Mouse (Mus musculus) intestine, embryonic 15.5 days (tissue): ENCODE results near the gene Thpo. TPM values are rescaled to one million over a fixed set of nuclear protein-coding genes. Genes with fewer than 3 reads are reported as not detected.

ENCODE experiments used
- ATAC-seq: fragments of 200-750 bp; cut with Nextera tagmentation; 2 replicates; pipeline ENCODE4 v1.8.0; 2017; ENCODE audit warnings: moderate TSS enrichment, moderate library complexity
- H3K27ac ChIP-seq: fragments of 300-500 bp; sonication (generic); 2 replicates; pipeline ENCODE4 v1.5.1; 2015; ENCODE audit warnings: mild to moderate bottlenecking, inconsistent platforms
- H3K27me3 ChIP-seq: fragments of 300-500 bp; sonication (generic); replicated peaks from 2 replicates; pipeline ENCODE4 v1.6.1; 2015; ENCODE audit warnings: inconsistent platforms
- H3K36me3 ChIP-seq: fragments of 300-500 bp; sonication (generic); 2 replicates; pipeline ENCODE4 v1.6.1; 2015; ENCODE audit warnings: inconsistent platforms
- H3K4me1 ChIP-seq: fragments of 300-500 bp; sonication (generic); replicated peaks from 2 replicates; pipeline ENCODE4 v1.6.1; 2015; ENCODE audit warnings: inconsistent platforms
- H3K4me2 ChIP-seq: fragments of 300-500 bp; sonication (generic); replicated peaks from 2 replicates; pipeline ENCODE4 v1.6.1; 2015; ENCODE audit warnings: mild to moderate bottlenecking, inconsistent platforms
- H3K4me3 ChIP-seq: fragments of 300-500 bp; sonication (generic); replicated peaks from 2 replicates; pipeline ENCODE4 v1.5.1; 2015; ENCODE audit warnings: inconsistent platforms
- H3K9ac ChIP-seq: fragments of 300-500 bp; sonication (generic); 2 replicates; pipeline ENCODE4 v1.6.1; 2015; ENCODE audit warnings: inconsistent platforms
- H3K9me3 ChIP-seq: fragments of 300-500 bp; sonication (generic); 2 replicates; pipeline ENCODE4 v1.6.1; 2016; ENCODE audit warnings: inconsistent platforms
- WGBS: fragments of 180-500 bp; shearing (Covaris S2); methylation state at CpG from one replicate; pipeline ENCODE4 v1.1.7; 2015; 5-methylcytosine and 5-hydroxymethylcytosine counted together
- polyA plus RNA-seq: library from polyadenylated mRNA; unstranded; fragments of >200 nt; fragmentation: Nextera tagmentation; extraction: Ambion mirVana; gene quantifications from 2 replicates; pipeline ENCODE4 v1.2.1, GENCODE M21; 2015

Thpo gene
- polyA plus RNA-seq: 1.8 and 2.4 TPM in 2 replicates

DNA sequence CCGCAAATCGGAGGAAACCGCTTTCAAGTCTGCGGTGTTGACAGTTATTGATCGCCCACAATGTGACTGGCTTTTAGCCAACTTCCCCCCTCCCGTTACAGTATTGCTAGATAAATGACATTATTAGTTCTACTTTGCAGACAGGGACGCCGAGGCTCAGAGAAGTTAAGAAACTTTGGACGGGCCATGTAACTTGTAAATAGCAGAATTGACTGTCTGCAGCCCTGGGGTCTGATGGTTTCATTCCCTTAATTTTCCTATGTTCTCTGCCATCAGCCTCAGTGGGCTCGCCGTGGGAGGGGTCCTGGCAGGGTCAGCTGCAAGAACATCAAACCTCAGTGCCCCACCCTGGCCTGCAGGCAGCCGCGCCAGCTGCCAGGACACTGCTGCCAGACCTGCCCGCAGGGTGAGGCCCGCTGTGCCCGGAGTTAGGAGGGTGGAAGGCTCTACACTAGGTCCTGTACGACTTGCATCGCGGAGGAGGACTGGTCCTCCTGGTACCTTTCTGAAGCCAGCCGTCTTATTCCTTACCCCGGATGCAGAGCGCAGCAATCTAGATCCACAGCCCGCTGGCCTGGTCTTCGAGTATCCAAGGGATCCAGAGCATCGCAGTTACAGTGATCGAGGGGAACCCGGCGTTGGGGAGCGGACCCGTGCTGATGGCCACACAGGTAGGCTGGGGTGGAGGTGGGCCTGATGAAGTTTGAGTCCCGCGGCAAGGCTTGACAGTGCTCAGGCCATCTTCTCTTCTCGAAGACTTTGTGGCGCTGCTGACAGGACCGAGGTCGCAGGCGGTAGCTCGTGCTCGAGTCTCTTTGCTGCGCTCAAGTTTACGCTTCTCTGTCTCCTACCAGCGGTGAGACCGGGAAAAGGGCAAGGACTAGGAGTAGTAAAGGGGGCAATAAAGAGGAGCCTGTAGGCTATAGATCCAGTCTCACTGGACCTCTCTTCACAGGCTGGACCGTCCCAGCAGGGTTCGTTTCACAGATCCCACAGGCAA, at the start of gene Thpo:
TSS of gene Thpo (minus strand) at position 781 of the 1,000 bp plus-strand sequence.
- Histone ChIP-seq H3K36me3 (no peaks in the 10 kb centered on the region), H3K4me2 (peak within 1 kb of the TSS; percentile 99), H3K27me3 (peaks cover 26% of the 10 kb centered on the region), H3K4me3 (peak within 1 kb of the TSS; percentile 65), H3K27ac (no peak within 1 kb of the TSS), H3K4me1 (peaks cover 18% of the 10 kb centered on the region), H3K9ac (peak within 1 kb of the TSS; percentile 76), H3K9me3 (no peaks in the 10 kb centered on the region)
- no peak for ATAC-seq
- 5% methylated on average over 45 of the region's 45 CpGs for WGBS

GRCm38 (mm10) chr16:20783891-20784290, 49.6 kb upstream of the Thpo start:
- 89% methylated on average over 2 of the region's 2 CpGs for WGBS
- ATAC-seq: no peak
- Histone ChIP-seq H3K27ac (no peak overlapping the region), H3K36me3 (no peaks in the 10 kb centered on the region), H3K9ac (no peak overlapping the region), H3K4me3 (no peak overlapping the region), H3K27me3 (no peaks in the 10 kb centered on the region), H3K4me1 (no peaks in the 10 kb centered on the region), H3K9me3 (no peaks in the 10 kb centered on the region), H3K4me2 (no peak overlapping the region)

- H3K36me3 ChIP-seq: no peaks in the 10 kb centered on the region
- no peak overlapping the region for H3K4me2 ChIP-seq
- H3K9me3 ChIP-seq: no peaks in the 10 kb centered on the region
- no peak overlapping the region for H3K27ac ChIP-seq
- no peak overlapping the region for H3K9ac ChIP-seq
- H3K4me1 ChIP-seq: no peaks in the 10 kb centered on the region
- no peak for ATAC-seq
- H3K27me3 ChIP-seq: no peaks in the 10 kb centered on the region
- no peak overlapping the region for H3K4me3 ChIP-seq
- 72% methylated on average over 4 of the region's 4 CpGs for WGBS
Measured at GRCm38 (mm10) chr16:20781101-20781630, 46.9 kb upstream of the Thpo start.

DNA sequence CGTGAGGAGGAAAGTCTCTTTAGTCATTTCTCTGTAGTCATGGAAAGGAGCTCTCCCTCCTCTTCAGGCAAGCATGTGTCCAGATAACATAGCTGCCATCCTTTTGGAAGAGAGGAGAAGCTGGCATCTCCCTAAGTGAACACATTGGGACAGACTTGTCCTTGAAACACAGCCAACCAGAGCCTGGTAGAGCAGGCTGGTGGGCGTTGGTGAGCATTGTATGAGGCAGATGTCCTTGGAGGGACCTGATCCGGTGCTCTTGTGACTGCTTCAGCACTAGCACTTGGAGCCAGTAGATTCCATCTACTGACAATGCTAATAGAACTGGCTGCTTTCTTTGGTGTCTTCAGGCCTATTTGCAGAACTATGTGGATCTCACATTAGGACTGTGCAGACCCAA, 45.5 kb upstream of the Thpo start:
- 77% methylated on average over 3 of the region's 3 CpGs for WGBS
- H3K9ac ChIP-seq: no peak overlapping the region
- no peak overlapping the region for H3K27ac ChIP-seq
- no peak overlapping the region for H3K4me2 ChIP-seq
- H3K9me3 ChIP-seq: no peaks in the 10 kb centered on the region
- no peak overlapping the region for H3K4me3 ChIP-seq
- H3K4me1 ChIP-seq: no peaks in the 10 kb centered on the region
- H3K36me3 ChIP-seq: no peaks in the 10 kb centered on the region
- no peaks in the 10 kb centered on the region for H3K27me3 ChIP-seq
- ATAC-seq: no peak

DNA sequence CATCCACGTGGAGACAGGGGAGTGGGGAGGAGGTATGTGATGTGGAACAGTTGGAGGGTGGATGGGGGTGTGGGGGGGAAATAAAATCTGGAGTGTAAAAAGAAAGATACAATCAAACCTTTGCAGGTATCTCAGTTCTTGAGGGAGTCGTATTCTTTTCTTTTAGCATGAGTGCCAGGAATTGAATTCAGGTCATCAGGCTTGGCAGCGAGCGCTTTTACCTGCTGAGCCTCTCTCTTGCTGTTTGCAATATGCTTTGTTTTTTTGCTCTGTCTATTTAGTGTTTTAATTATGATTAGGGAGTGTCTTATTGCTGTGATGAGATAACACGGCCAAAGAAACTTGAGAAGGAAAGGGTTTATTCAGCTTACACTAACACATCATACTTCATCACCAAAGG, 40.7 kb upstream of the Thpo start:
- H3K9ac ChIP-seq: no peak overlapping the region
- no peaks in the 10 kb centered on the region for H3K9me3 ChIP-seq
- no peak overlapping the region for H3K4me2 ChIP-seq
- no peaks in the 10 kb centered on the region for H3K36me3 ChIP-seq
- H3K4me3 ChIP-seq: no peak overlapping the region
- 73% methylated on average over 5 of the region's 5 CpGs for whole genome bisulfite sequencing
- H3K27me3 ChIP-seq: no peaks in the 10 kb centered on the region
- no peaks in the 10 kb centered on the region for H3K4me1 ChIP-seq
- ATAC-seq: no peak
- H3K27ac ChIP-seq: no peak overlapping the region

DNA sequence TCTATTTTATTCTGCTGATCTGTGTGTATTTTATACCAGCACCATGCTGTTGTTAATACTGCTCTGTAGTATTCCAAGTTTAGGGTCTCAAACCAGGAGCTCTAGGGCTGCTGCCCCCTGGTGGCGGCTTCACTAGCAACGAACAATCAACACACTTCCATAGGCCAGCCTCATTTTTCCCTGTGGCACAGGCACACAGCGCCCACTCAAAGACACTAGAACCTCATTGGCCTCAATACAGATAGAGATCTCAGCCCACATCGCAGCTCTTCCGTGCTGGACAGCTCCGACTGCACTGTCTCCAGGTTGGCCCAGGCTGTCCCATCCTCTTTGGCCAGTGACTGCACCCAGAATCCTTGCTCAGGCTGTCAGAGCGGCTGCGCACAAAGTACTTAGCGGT, 30.9 kb upstream of the Thpo start:
- Histone ChIP-seq H3K9me3 (no peaks in the 10 kb centered on the region), H3K4me2 (no peak overlapping the region), H3K9ac (no peak overlapping the region), H3K27ac (no peak overlapping the region), H3K27me3 (no peaks in the 10 kb centered on the region), H3K36me3 (no peaks in the 10 kb centered on the region), H3K4me3 (no peak overlapping the region), H3K4me1 (no peaks in the 10 kb centered on the region)
- no peak for ATAC-seq
- WGBS: 49% methylated on average over 9 of the region's 9 CpGs

DNA sequence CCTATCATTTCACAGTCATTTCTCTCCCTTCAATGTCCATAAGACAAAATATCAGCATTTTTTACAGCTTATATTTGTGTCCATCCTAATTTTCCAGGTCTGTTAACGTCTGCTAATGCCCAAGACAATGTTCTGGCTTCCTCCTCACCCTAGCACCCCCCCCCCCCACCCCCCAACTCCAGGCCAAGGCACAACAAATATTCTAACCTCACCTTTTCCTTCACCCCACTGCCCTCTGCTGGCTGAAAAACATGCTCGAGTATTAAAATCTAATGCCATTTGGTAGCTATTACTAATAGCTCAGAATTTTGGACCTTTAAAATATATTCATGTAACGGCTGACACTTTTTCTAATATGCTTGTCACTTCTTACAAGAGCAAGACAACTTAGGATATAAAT, 27.4 kb upstream of the Thpo start:
- Histone ChIP-seq H3K4me2 (no peak overlapping the region), H3K4me3 (no peak overlapping the region), H3K27me3 (no peaks in the 10 kb centered on the region), H3K27ac (no peak overlapping the region), H3K9me3 (no peaks in the 10 kb centered on the region), H3K4me1 (no peaks in the 10 kb centered on the region), H3K36me3 (no peaks in the 10 kb centered on the region), H3K9ac (no peak overlapping the region)
- ATAC-seq: no peak
- WGBS: 12% methylated on average over 3 of the region's 3 CpGs

DNA sequence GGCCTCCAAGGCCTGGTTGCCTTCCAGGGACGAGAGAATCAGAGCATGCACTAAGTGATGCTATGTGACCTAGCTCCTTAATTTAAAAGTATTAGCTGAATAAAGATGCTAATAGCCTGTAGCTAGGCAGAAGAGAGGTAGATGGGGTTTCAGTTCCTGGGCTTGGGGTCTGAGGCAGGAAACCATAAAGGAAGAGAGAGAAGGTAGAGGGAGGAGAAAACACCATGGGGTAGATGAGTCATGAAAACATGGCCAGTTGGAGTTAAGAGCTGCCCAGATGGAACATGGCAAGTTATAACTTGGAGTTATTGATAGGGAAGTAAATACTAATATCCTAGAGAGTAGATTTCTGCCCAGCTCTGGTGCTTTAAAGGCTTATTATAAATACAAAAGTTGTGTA, 23.1 kb upstream of the Thpo start:
- no peaks in the 10 kb centered on the region for H3K36me3 ChIP-seq
- no peaks in the 10 kb centered on the region for H3K4me1 ChIP-seq
- no peak overlapping the region for H3K27ac ChIP-seq
- H3K9ac ChIP-seq: no peak overlapping the region
- no peaks in the 10 kb centered on the region for H3K27me3 ChIP-seq
- H3K9me3 ChIP-seq: no peaks in the 10 kb centered on the region
- 70% methylated on average over 1 of the region's 1 CpGs for WGBS
- no peak overlapping the region for H3K4me3 ChIP-seq
- no peak overlapping the region for H3K4me2 ChIP-seq
- no peak for ATAC-seq

GRCm38 (mm10) chr16:20756052-20756451, 21.7 kb upstream of the Thpo start:
- Histone ChIP-seq H3K4me1 (no peaks in the 10 kb centered on the region), H3K9me3 (no peaks in the 10 kb centered on the region), H3K4me2 (no peak overlapping the region), H3K4me3 (no peak overlapping the region), H3K27ac (no peak overlapping the region), H3K9ac (no peak overlapping the region), H3K27me3 (no peaks in the 10 kb centered on the region), H3K36me3 (no peaks in the 10 kb centered on the region)
- 88% methylated on average over 5 of the region's 5 CpGs for WGBS
- ATAC-seq: no peak

DNA sequence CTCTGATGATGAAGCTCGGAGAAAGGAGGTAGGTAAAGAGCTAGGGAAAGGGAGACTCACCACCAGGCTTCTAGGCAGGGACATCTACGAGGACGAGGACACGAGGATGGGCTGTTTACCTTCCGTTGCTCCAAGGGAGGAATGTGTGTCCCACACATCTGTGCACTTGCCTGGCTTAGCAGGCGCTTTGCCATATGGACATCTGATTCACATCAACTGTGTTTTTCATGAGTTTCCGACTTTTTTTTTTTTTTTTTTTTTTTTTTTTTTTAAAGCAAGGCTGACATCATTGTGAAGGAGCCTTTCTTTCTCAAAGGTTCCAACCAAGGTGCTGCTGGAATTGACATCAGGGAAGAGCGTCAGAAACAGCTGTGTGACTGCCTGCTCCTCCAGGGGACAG, 16.2 kb upstream of the Thpo start:
- no peak for ATAC-seq
- Histone ChIP-seq H3K9ac (no peak overlapping the region), H3K4me2 (no peak overlapping the region), H3K9me3 (no peaks in the 10 kb centered on the region), H3K36me3 (no peaks in the 10 kb centered on the region), H3K27me3 (no peaks in the 10 kb centered on the region), H3K4me1 (no peaks in the 10 kb centered on the region; the same call in 1 of the 2 replicates), H3K27ac (no peak overlapping the region), H3K4me3 (no peak overlapping the region)
- WGBS: 28% methylated on average over 8 of the region's 8 CpGs

DNA sequence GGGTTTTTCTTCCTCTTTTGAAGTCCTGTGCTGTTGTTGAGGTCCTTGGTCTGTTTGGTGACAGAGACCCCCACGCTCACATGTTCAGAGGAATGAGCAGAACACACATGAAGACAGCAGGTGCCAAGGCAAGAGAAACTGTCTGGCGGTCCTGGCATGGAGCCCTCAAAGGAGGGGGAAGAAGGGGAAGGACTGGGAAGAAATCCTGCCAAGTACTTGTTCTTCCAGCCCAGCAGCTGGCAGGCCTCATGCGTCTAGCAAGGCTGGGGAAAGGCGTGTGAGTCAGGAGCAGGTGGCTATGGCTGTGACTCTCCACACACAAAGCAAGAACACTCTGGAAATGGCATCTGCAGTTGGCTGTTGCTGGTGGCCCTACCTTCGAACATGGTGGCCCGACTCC, 12.3 kb upstream of the Thpo start:
- WGBS: 50% methylated on average over 6 of the region's 6 CpGs
- no peaks in the 10 kb centered on the region for H3K27me3 ChIP-seq
- no peaks in the 10 kb centered on the region for H3K9me3 ChIP-seq
- H3K36me3 ChIP-seq: no peaks in the 10 kb centered on the region
- H3K4me3 ChIP-seq: no peak overlapping the region
- H3K4me1 ChIP-seq: no peaks in the 10 kb centered on the region; the same call in 1 of the 2 replicates
- H3K9ac ChIP-seq: no peak overlapping the region
- no peak overlapping the region for H3K27ac ChIP-seq
- no peak for ATAC-seq
- no peak overlapping the region for H3K4me2 ChIP-seq

DNA sequence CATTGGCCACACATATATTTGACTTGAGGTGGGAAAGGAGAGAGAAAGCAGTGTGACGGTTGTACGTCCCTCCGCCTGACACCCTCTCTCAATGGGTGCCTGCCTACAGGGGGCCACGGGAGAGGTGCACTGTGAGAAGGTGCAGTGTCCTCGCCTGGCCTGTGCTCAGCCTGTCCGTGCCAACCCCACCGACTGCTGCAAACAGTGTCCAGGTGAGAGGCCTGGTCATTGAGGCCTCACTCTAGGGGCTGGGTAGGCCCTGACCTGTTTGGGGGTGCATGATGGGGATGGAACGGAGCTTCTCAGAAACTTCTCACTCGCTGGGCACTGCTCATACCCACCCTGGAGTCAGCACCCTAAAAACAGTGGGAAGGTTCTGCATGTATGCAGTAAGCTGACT, 5.5 kb upstream of the Thpo start:
- H3K9me3 ChIP-seq: no peaks in the 10 kb centered on the region
- no peak overlapping the region for H3K9ac ChIP-seq
- H3K4me2 ChIP-seq: no peak overlapping the region
- H3K27me3 ChIP-seq: peaks cover 15% of the 10 kb centered on the region; the same call in 1 of the 2 replicates
- no peak overlapping the region for H3K27ac ChIP-seq
- no peak for ATAC-seq
- WGBS: 91% methylated on average over 9 of the region's 9 CpGs
- no peaks in the 10 kb centered on the region for H3K4me1 ChIP-seq
- no peaks in the 10 kb centered on the region for H3K36me3 ChIP-seq
- no peak overlapping the region for H3K4me3 ChIP-seq

GRCm38 (mm10) chr16:20736823-20737222, 2.5 kb upstream of the Thpo start:
- Histone ChIP-seq H3K27ac (no peak overlapping the region), H3K36me3 (no peaks in the 10 kb centered on the region), H3K4me3 (no peak overlapping the region), H3K9me3 (no peaks in the 10 kb centered on the region), H3K4me2 (no peak overlapping the region), H3K4me1 (peaks cover 13% of the 10 kb centered on the region), H3K27me3 (peaks cover 26% of the 10 kb centered on the region), H3K9ac (no peak overlapping the region)
- 83% methylated on average over 5 of the region's 5 CpGs for WGBS
- ATAC-seq: no peak
